8 mouse cellular contexts compared by ENCODE assay signal in genomic region chr5:136016014-136016876, GRCm38 (mm10). TPM values are rescaled to one million over a fixed set of nuclear protein-coding genes. Genes with fewer than 3 reads are reported as not detected.
A peak's percentile ranks its signal among the peaks of the same experiment; 100 is the strongest.
DNase-seq lines count a peak whose midpoint lies in the region; ATAC-seq and TF ChIP-seq lines count a peak whose summit lies in the region.

No protein-coding gene starts in this region.

- H3K4me1 ChIP-seq in heart, embryonic 11.5 days (ENCODE audit: control insufficient read depth, insufficient read depth, low read length) = peaks cover 41% of the 10 kb centered on the region
- H3K4me1 ChIP-seq in embryonic facial prominence, embryonic 14.5 days (ENCODE audit: control insufficient read depth, insufficient read depth, low read length) = peaks cover 12% of the 10 kb centered on the region; the same call in 1 of the 2 replicates
- H3K4me1 ChIP-seq in kidney, postnatal 0 days (replicated peaks; ENCODE audit: insufficient read depth, low read length) = peaks cover 11% of the 10 kb centered on the region

- H3K27me3 ChIP-seq in heart, embryonic 11.5 days (ENCODE audit: control insufficient read depth, insufficient read depth, low read length) = no peaks in the 10 kb centered on the region
- no peaks in the 10 kb centered on the region for H3K27me3 ChIP-seq in embryonic facial prominence, embryonic 14.5 days (replicated peaks; ENCODE audit: control insufficient read depth, insufficient read depth, low read length)
- no peaks in the 10 kb centered on the region for H3K27me3 ChIP-seq in kidney, postnatal 0 days (ENCODE audit: insufficient read depth, low read length)

- no peak for DNase-seq in heart, postnatal 25 days (ENCODE audit: low spot score)
- DNase-seq in ES-CJ7 (ENCODE audit: low read depth, low spot score) = peak; percentile 52
- DNase-seq in embryonic facial prominence, embryonic 14.5 days (ENCODE audit: low spot score) = peak; percentile 79
- no peak for DNase-seq in kidney, postnatal 0 days (ENCODE audit: low spot score)
- no peak for DNase-seq in B cell, adult 2 months

- ATAC-seq in heart, embryonic 11.5 days (replicated peaks; ENCODE audit: insufficient number of reproducible peaks, low FRiP score, low TSS enrichment) = no peak
- peak; percentile 78 for ATAC-seq in embryonic facial prominence, embryonic 14.5 days (ENCODE audit: low read depth)
- ATAC-seq in kidney, postnatal 0 days (replicated peaks; ENCODE audit: low FRiP score, low read depth) = 0 out of 2 replicates have a peak, but pooled peaks have one; percentile 14
- no peak for ATAC-seq in activated CD4-positive, CD25-positive, alpha-beta regulatory T cell, adult 4 months
- no peak for ATAC-seq in megakaryocyte, adult 5-6 weeks (ENCODE audit: poor library complexity, severe bottlenecking)

- no peak overlapping the region for H3K4me2 ChIP-seq in heart, embryonic 11.5 days
- H3K4me2 ChIP-seq in embryonic facial prominence, embryonic 14.5 days (ENCODE audit: low read depth, low read length) = no peak overlapping the region
- H3K4me2 ChIP-seq in kidney, postnatal 0 days (ENCODE audit: low read length) = no peak overlapping the region

- peaks cover 17% of the 10 kb centered on the region for H3K36me3 ChIP-seq in heart, embryonic 11.5 days (ENCODE audit: control insufficient read depth, insufficient read depth, low read length)
- peaks cover 30% of the 10 kb centered on the region for H3K36me3 ChIP-seq in embryonic facial prominence, embryonic 14.5 days (ENCODE audit: control insufficient read depth, insufficient read depth, low read length)
- peaks cover 17% of the 10 kb centered on the region; the same call in 1 of the 2 replicates for H3K36me3 ChIP-seq in kidney, postnatal 0 days (ENCODE audit: insufficient read depth, low read length)

- no peaks in the 10 kb centered on the region for H3K9me3 ChIP-seq in heart, embryonic 11.5 days (replicated peaks; ENCODE audit: control insufficient read depth, low read length)
- H3K9me3 ChIP-seq in embryonic facial prominence, embryonic 14.5 days (ENCODE audit: control insufficient read depth, low read length) = no peaks in the 10 kb centered on the region
- no peaks in the 10 kb centered on the region for H3K9me3 ChIP-seq in kidney, postnatal 0 days (replicated peaks; ENCODE audit: low read length)

- intact Hi-C loops in heart, postnatal 25 days (cut with DNase I) = no loop called here

- 70% methylated on average over 10 of the region's 10 CpGs for WGBS in heart, embryonic 11.5 days (ENCODE audit: insufficient replicate concordance)
- 52% methylated on average over 10 of the region's 10 CpGs for WGBS in embryonic facial prominence, embryonic 14.5 days
- 71% methylated on average over 10 of the region's 10 CpGs for WGBS in kidney, postnatal 0 days

- no peak overlapping the region for H3K9ac ChIP-seq in heart, embryonic 11.5 days (ENCODE audit: low read depth, low read length)
- no peak overlapping the region for H3K9ac ChIP-seq in embryonic facial prominence, embryonic 14.5 days (ENCODE audit: low read depth, low read length)
- H3K9ac ChIP-seq in kidney, postnatal 0 days (ENCODE audit: low read depth, low read length) = 0 out of 2 replicates have a peak overlapping the region, but pooled peaks have one; percentile 23

- no peak for TF ChIP-seq CTCF in kidney, postnatal 0 days (IDR thresholded peaks at IDR 0.05; ENCODE audit: low read depth)

- no peak overlapping the region for H3K4me3 ChIP-seq in heart, embryonic 11.5 days (ENCODE audit: low read depth, low read length)
- H3K4me3 ChIP-seq in embryonic facial prominence, embryonic 14.5 days (ENCODE audit: low read depth, low read length) = no peak overlapping the region
- no peak overlapping the region for H3K4me3 ChIP-seq in kidney, postnatal 0 days (replicated peaks; ENCODE audit: low read depth, low read length)

- H3K27ac ChIP-seq in heart, embryonic 11.5 days (ENCODE audit: low read depth, low read length) = peak overlapping the region; percentile 46; the same call in 1 of the 2 replicates
- peak overlapping the region; percentile 80 for H3K27ac ChIP-seq in embryonic facial prominence, embryonic 14.5 days (replicated peaks; ENCODE audit: low read depth, low read length)
- H3K27ac ChIP-seq in kidney, postnatal 0 days = peak overlapping the region; percentile 77

RNA-seq across cellular contexts. Expression of gene Dtx2, which starts 21.6 kb away (rescaled TPM):
- polyA plus RNA-seq in heart, embryonic 11.5 days (2014; fragmentation: Nextera tagmentation; extraction: Ambion mirVana) = 24.7 and 27.2 TPM in 2 replicates
- 1 to 10 TPM; 7.9 to 8.4 TPM for total RNA-seq in heart, postnatal 25 days (2021)
- polyA plus RNA-seq in embryonic facial prominence, embryonic 14.5 days (2014; fragmentation: Nextera tagmentation; extraction: Ambion mirVana) = 25.2 and 25.7 TPM in 2 replicates
- polyA plus RNA-seq in kidney, postnatal 0 days (2015; fragmentation: Nextera tagmentation; extraction: Ambion mirVana) = 21.8 and 22.7 TPM in 2 replicates
- 10 to 100 TPM; 10.6 to 13.8 TPM for polyA plus RNA-seq in activated CD4-positive, CD25-positive, alpha-beta regulatory T cell, adult 4 months (2017; shearing (Covaris generic))
- total RNA-seq in megakaryocyte, adult 5-6 weeks (2015) = 26.3 and 30.3 TPM in 2 replicates
- 10.9 and 12.4 TPM in 2 replicates for total RNA-seq in megakaryocyte, adult 5-6 weeks (2017)

RNA-seq across cellular contexts. Expression of gene Upk3b, which starts 22.1 kb away (rescaled TPM):
- polyA plus RNA-seq in heart, embryonic 11.5 days (2014; fragmentation: Nextera tagmentation; extraction: Ambion mirVana) = 68.7 and 69.3 TPM in 2 replicates
- 10 to 100 TPM; 20.0 to 28.8 TPM for total RNA-seq in heart, postnatal 25 days (2021)
- 0.50 and 1.4 TPM in 2 replicates for polyA plus RNA-seq in embryonic facial prominence, embryonic 14.5 days (2014; fragmentation: Nextera tagmentation; extraction: Ambion mirVana)
- 5.1 and 6.0 TPM in 2 replicates for polyA plus RNA-seq in kidney, postnatal 0 days (2015; fragmentation: Nextera tagmentation; extraction: Ambion mirVana)
- not detected for polyA plus RNA-seq in activated CD4-positive, CD25-positive, alpha-beta regulatory T cell, adult 4 months (2017; shearing (Covaris generic))
- total RNA-seq in megakaryocyte, adult 5-6 weeks (2015) = not detected in 2 replicates
- total RNA-seq in megakaryocyte, adult 5-6 weeks (2017) = not detected in 2 replicates

RNA-seq across cellular contexts. Expression of gene Zp3, which starts 36.3 kb away (rescaled TPM):
- 0.16 TPM in 1 of 2 replicates, not detected in the other for polyA plus RNA-seq in heart, embryonic 11.5 days (2014; fragmentation: Nextera tagmentation; extraction: Ambion mirVana)
- total RNA-seq in heart, postnatal 25 days (2021) = not detected
- polyA plus RNA-seq in embryonic facial prominence, embryonic 14.5 days (2014; fragmentation: Nextera tagmentation; extraction: Ambion mirVana) = 0.58 and 0.77 TPM in 2 replicates
- 0.13 and 0.16 TPM in 2 replicates for polyA plus RNA-seq in kidney, postnatal 0 days (2015; fragmentation: Nextera tagmentation; extraction: Ambion mirVana)
- not detected for polyA plus RNA-seq in activated CD4-positive, CD25-positive, alpha-beta regulatory T cell, adult 4 months (2017; shearing (Covaris generic))
- total RNA-seq in megakaryocyte, adult 5-6 weeks (2015) = 0.20 TPM in 1 of 2 replicates, not detected in the other
- total RNA-seq in megakaryocyte, adult 5-6 weeks (2017) = not detected in 2 replicates

RNA-seq across cellular contexts. Expression of gene Upk3bl, which starts 38.0 kb away (rescaled TPM):
- polyA plus RNA-seq in heart, embryonic 11.5 days (2014; fragmentation: Nextera tagmentation; extraction: Ambion mirVana) = 0.37 TPM in 1 of 2 replicates, not detected in the other
- not detected for total RNA-seq in heart, postnatal 25 days (2021)
- polyA plus RNA-seq in embryonic facial prominence, embryonic 14.5 days (2014; fragmentation: Nextera tagmentation; extraction: Ambion mirVana) = 17.1 and 28.1 TPM in 2 replicates
- polyA plus RNA-seq in kidney, postnatal 0 days (2015; fragmentation: Nextera tagmentation; extraction: Ambion mirVana) = 4.0 and 6.1 TPM in 2 replicates
- polyA plus RNA-seq in activated CD4-positive, CD25-positive, alpha-beta regulatory T cell, adult 4 months (2017; shearing (Covaris generic)) = not detected
- total RNA-seq in megakaryocyte, adult 5-6 weeks (2015) = not detected in 2 replicates
- not detected in 2 replicates for total RNA-seq in megakaryocyte, adult 5-6 weeks (2017)

RNA-seq across cellular contexts. Expression of gene Ssc4d, which starts 41.9 kb away (rescaled TPM):
- polyA plus RNA-seq in heart, embryonic 11.5 days (2014; fragmentation: Nextera tagmentation; extraction: Ambion mirVana) = 0.93 and 2.3 TPM in 2 replicates
- under 1 TPM; 0.28 to 0.68 TPM for total RNA-seq in heart, postnatal 25 days (2021)
- 3.2 and 4.7 TPM in 2 replicates for polyA plus RNA-seq in embryonic facial prominence, embryonic 14.5 days (2014; fragmentation: Nextera tagmentation; extraction: Ambion mirVana)
- polyA plus RNA-seq in kidney, postnatal 0 days (2015; fragmentation: Nextera tagmentation; extraction: Ambion mirVana) = 6.7 and 7.5 TPM in 2 replicates
- polyA plus RNA-seq in activated CD4-positive, CD25-positive, alpha-beta regulatory T cell, adult 4 months (2017; shearing (Covaris generic)) = 1 to 10 TPM; 1.7 to 2.4 TPM
- total RNA-seq in megakaryocyte, adult 5-6 weeks (2015) = 17.1 and 19.9 TPM in 2 replicates
- 6.0 and 7.4 TPM in 2 replicates for total RNA-seq in megakaryocyte, adult 5-6 weeks (2017)

Comparison
In these comparisons a context has a peak if more than half of its experiments do, and no peak if none do; other contexts are left out.
1. ATAC-seq: peak in embryonic facial prominence, embryonic 14.5 days (single experiment) and kidney, postnatal 0 days (single experiment); none in heart, embryonic 11.5 days (single experiment), activated CD4-positive, CD25-positive, alpha-beta regulatory T cell, adult 4 months (single experiment) and megakaryocyte, adult 5-6 weeks (single experiment).
2. DNase-seq: peak in ES-CJ7 (single experiment) and embryonic facial prominence, embryonic 14.5 days (single experiment); none in heart, postnatal 25 days (single experiment), kidney, postnatal 0 days (single experiment) and B cell, adult 2 months (0 of 2).
3. Peak in every context shown above with its lines, with median percentiles within 50 percentile points of each other: H3K27ac ChIP-seq.